Mouse (Mus musculus): ENCODE measurements around the gene Gimap4. TPM values are rescaled to one million over a fixed set of nuclear protein-coding genes. Genes with fewer than 3 reads are reported as not detected.
A peak's percentile ranks its signal among the peaks of the same experiment; 100 is the strongest.

The Gimap4 gene
- polyA plus RNA-seq, 1 experiment from 2014 or later, result 86.0 TPM

GRCm38 (mm10) chr6:48720326-48720725, 36.0 kb downstream of the Gimap4 start:
- H3K4me1 ChIP-seq (ENCODE audit: insufficient read depth, low read length), result no peaks in the 10 kb centered on the region

DNA sequence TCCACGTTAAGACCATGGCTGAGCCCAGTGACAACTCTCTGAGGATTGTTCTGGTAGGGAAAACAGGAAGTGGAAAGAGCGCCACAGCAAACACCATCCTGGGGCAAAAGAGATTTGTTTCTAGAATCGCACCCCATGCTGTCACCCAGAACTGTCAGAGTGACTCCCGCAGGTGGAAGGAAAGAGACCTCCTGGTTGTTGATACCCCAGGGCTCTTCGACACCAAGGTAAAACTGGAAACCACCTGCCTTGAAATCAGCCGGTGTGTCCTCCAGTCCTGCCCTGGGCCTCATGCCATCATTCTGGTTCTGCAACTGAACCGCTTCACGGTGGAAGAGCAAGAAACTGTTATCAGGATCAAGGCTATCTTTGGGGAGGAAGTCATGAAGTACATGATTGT, 39.1 kb downstream of the Gimap4 start:
- no peak overlapping the region for H3K9ac ChIP-seq (replicated peaks; ENCODE audit: low read length)
- H3K9me3 ChIP-seq (ENCODE audit: low read length), result 0 out of 2 replicates have a peak, but pooled peaks cover 3% of the 10 kb centered on the region
- no peak overlapping the region for H3K4me3 ChIP-seq (ENCODE audit: low read length)
- H3K4me1 ChIP-seq (ENCODE audit: insufficient read depth, low read length), result no peaks in the 10 kb centered on the region; the same call in 1 of the 2 replicates
- no peak overlapping the region for H3K27ac ChIP-seq (ENCODE audit: low read length)
- no peak overlapping the region for H3K4me2 ChIP-seq (replicated peaks; ENCODE audit: low read depth, low read length)
- no peaks in the 10 kb centered on the region for H3K36me3 ChIP-seq (ENCODE audit: insufficient read depth, low read length)
- ATAC-seq (ENCODE audit: low FRiP score, low TSS enrichment), result no peak
- 81% methylated on average over 8 of the region's 8 CpGs for WGBS
- H3K27me3 ChIP-seq (ENCODE audit: insufficient read depth, low read length), result no peaks in the 10 kb centered on the region

More at GRCm38 (mm10) chr6:48720326-48720725, 36.0 kb downstream of the Gimap4 start:
- Histone ChIP-seq H3K4me3 (ENCODE audit: low read length) (no peak overlapping the region), H3K9ac (replicated peaks; ENCODE audit: low read length) (no peak overlapping the region), H3K4me2 (replicated peaks; ENCODE audit: low read depth, low read length) (no peak overlapping the region), H3K27ac (ENCODE audit: low read length) (no peak overlapping the region), H3K27me3 (ENCODE audit: insufficient read depth, low read length) (no peaks in the 10 kb centered on the region), H3K36me3 (ENCODE audit: insufficient read depth, low read length) (no peaks in the 10 kb centered on the region), H3K9me3 (ENCODE audit: low read length) (0 out of 2 replicates have a peak, but pooled peaks cover 3% of the 10 kb centered on the region)
- WGBS, result 78% methylated on average over 4 of the region's 4 CpGs
- no peak for ATAC-seq (ENCODE audit: low FRiP score, low TSS enrichment)

- H3K9me3 ChIP-seq (ENCODE audit: low read length), result 0 out of 2 replicates have a peak, but pooled peaks cover 3% of the 10 kb centered on the region
- no peaks in the 10 kb centered on the region; the same call in 1 of the 2 replicates for H3K4me1 ChIP-seq (ENCODE audit: insufficient read depth, low read length)
- H3K27me3 ChIP-seq (ENCODE audit: insufficient read depth, low read length), result no peaks in the 10 kb centered on the region
- H3K27ac ChIP-seq (ENCODE audit: low read length), result peak overlapping the region; percentile 31; the same call in 1 of the 2 replicates
- H3K9ac ChIP-seq (replicated peaks; ENCODE audit: low read length), result no peak overlapping the region
- H3K36me3 ChIP-seq (ENCODE audit: insufficient read depth, low read length), result no peaks in the 10 kb centered on the region
- peak; percentile 82 for ATAC-seq (ENCODE audit: low FRiP score, low TSS enrichment)
- H3K4me2 ChIP-seq (replicated peaks; ENCODE audit: low read depth, low read length), result no peak overlapping the region
- H3K4me3 ChIP-seq (ENCODE audit: low read length), result no peak overlapping the region
- 29% methylated on average over 1 of the region's 1 CpGs for WGBS
These were observed 41.1 kb downstream of the Gimap4 start for GRCm38 (mm10) chr6:48725476-48725875.

GRCm38 (mm10) chr6:48727761-48728160, 43.4 kb downstream of the Gimap4 start:
- Histone ChIP-seq H3K4me3 (ENCODE audit: low read length) (no peak overlapping the region), H3K27me3 (ENCODE audit: insufficient read depth, low read length) (no peaks in the 10 kb centered on the region), H3K4me2 (replicated peaks; ENCODE audit: low read depth, low read length) (no peak overlapping the region), H3K27ac (ENCODE audit: low read length) (no peak overlapping the region), H3K4me1 (ENCODE audit: insufficient read depth, low read length) (no peaks in the 10 kb centered on the region; the same call in 1 of the 2 replicates), H3K36me3 (ENCODE audit: insufficient read depth, low read length) (no peaks in the 10 kb centered on the region), H3K9me3 (ENCODE audit: low read length) (0 out of 2 replicates have a peak, but pooled peaks cover 3% of the 10 kb centered on the region), H3K9ac (replicated peaks; ENCODE audit: low read length) (no peak overlapping the region)
- 89% methylated on average over 5 of the region's 5 CpGs for WGBS
- no peak for ATAC-seq (ENCODE audit: low FRiP score, low TSS enrichment)

- H3K4me1 ChIP-seq (ENCODE audit: insufficient read depth, low read length), result no peaks in the 10 kb centered on the region
- H3K4me2 ChIP-seq (replicated peaks; ENCODE audit: low read depth, low read length), result no peak overlapping the region
- ATAC-seq (ENCODE audit: low FRiP score, low TSS enrichment), result no peak
- no peak overlapping the region for H3K9ac ChIP-seq (replicated peaks; ENCODE audit: low read length)
- 41% methylated on average over 8 of the region's 8 CpGs for WGBS
- H3K27ac ChIP-seq (ENCODE audit: low read length), result no peak overlapping the region
- no peaks in the 10 kb centered on the region for H3K27me3 ChIP-seq (ENCODE audit: insufficient read depth, low read length)
- H3K36me3 ChIP-seq (ENCODE audit: insufficient read depth, low read length), result no peaks in the 10 kb centered on the region
- no peaks in the 10 kb centered on the region for H3K9me3 ChIP-seq (ENCODE audit: low read length)
- no peak overlapping the region for H3K4me3 ChIP-seq (ENCODE audit: low read length)
These were observed 48.5 kb downstream of the Gimap4 start for GRCm38 (mm10) chr6:48732864-48733304.

DNA sequence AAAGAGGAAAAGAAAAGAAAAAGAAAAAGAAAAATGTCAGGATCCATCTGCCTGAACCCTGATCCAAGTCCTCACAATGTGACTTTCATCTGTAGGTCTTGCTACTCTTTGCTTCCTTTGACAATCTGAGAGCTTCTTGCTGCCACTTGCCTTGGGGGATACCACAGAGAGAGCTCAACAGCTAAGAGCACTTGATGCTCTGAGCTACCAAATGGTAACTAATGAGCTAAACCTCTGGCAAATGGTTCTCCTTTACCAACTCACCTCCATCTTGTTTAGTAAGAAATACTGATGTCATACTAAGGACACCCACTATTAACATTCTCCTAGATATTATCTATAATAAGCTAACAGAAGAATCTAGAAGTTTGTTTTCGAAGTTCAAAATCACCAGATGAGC, 49.3 kb downstream of the Gimap4 start:
- H3K4me2 ChIP-seq (replicated peaks; ENCODE audit: low read depth, low read length), result no peak overlapping the region
- H3K36me3 ChIP-seq (ENCODE audit: insufficient read depth, low read length), result no peaks in the 10 kb centered on the region
- no peak for ATAC-seq (ENCODE audit: low FRiP score, low TSS enrichment)
- no peaks in the 10 kb centered on the region for H3K9me3 ChIP-seq (ENCODE audit: low read length)
- no peak overlapping the region for H3K4me3 ChIP-seq (ENCODE audit: low read length)
- no peaks in the 10 kb centered on the region for H3K4me1 ChIP-seq (ENCODE audit: insufficient read depth, low read length)
- H3K27ac ChIP-seq (ENCODE audit: low read length), result no peak overlapping the region
- no peak overlapping the region for H3K9ac ChIP-seq (replicated peaks; ENCODE audit: low read length)
- 83% methylated on average over 1 of the region's 1 CpGs for WGBS
- no peaks in the 10 kb centered on the region for H3K27me3 ChIP-seq (ENCODE audit: insufficient read depth, low read length)

GRCm38 (mm10) chr6:48737053-48737452, 52.7 kb downstream of the Gimap4 start:
- ATAC-seq (ENCODE audit: low FRiP score, low TSS enrichment), result no peak
- H3K4me2 ChIP-seq (replicated peaks; ENCODE audit: low read depth, low read length), result no peak overlapping the region
- H3K27ac ChIP-seq (ENCODE audit: low read length), result no peak overlapping the region
- H3K9ac ChIP-seq (replicated peaks; ENCODE audit: low read length), result no peak overlapping the region
- no peak overlapping the region for H3K4me3 ChIP-seq (ENCODE audit: low read length)
- H3K4me1 ChIP-seq (ENCODE audit: insufficient read depth, low read length), result peaks cover 11% of the 10 kb centered on the region
- H3K36me3 ChIP-seq (ENCODE audit: insufficient read depth, low read length), result no peaks in the 10 kb centered on the region
- no peaks in the 10 kb centered on the region for H3K9me3 ChIP-seq (ENCODE audit: low read length)
- 73% methylated on average over 2 of the region's 2 CpGs for WGBS
- no peaks in the 10 kb centered on the region for H3K27me3 ChIP-seq (ENCODE audit: insufficient read depth, low read length)

DNA sequence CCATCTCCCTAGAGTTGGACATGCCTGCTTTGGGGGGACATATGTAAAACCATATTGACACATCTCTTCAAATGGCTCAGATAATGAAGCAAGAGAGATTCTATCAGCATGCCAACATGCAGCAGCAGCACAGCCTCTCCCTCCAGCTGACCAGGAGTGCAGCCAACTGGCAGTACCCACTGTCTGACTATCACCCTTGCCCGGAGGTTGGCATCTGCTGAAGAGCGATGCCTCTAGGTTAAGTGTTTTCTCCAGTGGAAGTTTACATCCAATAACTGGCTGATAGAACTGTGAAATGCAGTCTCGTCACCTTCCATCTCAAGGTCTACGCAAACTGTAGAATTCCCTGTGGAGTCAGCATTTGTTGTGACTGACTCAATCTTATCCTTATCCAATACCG, 53.3 kb downstream of the Gimap4 start:
- H3K27ac ChIP-seq (ENCODE audit: low read length), result no peak overlapping the region
- H3K9me3 ChIP-seq (ENCODE audit: low read length), result no peaks in the 10 kb centered on the region
- no peak for ATAC-seq (ENCODE audit: low FRiP score, low TSS enrichment)
- H3K27me3 ChIP-seq (ENCODE audit: insufficient read depth, low read length), result peaks cover 2% of the 10 kb centered on the region
- WGBS, result 93% methylated on average over 5 of the region's 5 CpGs
- peaks cover 17% of the 10 kb centered on the region for H3K4me1 ChIP-seq (ENCODE audit: insufficient read depth, low read length)
- no peak overlapping the region for H3K4me3 ChIP-seq (ENCODE audit: low read length)
- H3K4me2 ChIP-seq (replicated peaks; ENCODE audit: low read depth, low read length), result no peak overlapping the region
- H3K36me3 ChIP-seq (ENCODE audit: insufficient read depth, low read length), result no peaks in the 10 kb centered on the region
- no peak overlapping the region for H3K9ac ChIP-seq (replicated peaks; ENCODE audit: low read length)

GRCm38 (mm10) chr6:48738961-48739779, 54.8 kb downstream of the Gimap4 start, which contains the start of gene Gimap1:
TSS of gene Gimap1 (plus strand) at chr6:48739054.
- peak within 1 kb of the TSS; percentile 90 for H3K4me2 ChIP-seq (replicated peaks; ENCODE audit: low read depth, low read length)
- peak within 1 kb of the TSS; percentile 35 for H3K4me3 ChIP-seq (ENCODE audit: low read length)
- 70% methylated on average over 15 of the region's 15 CpGs for WGBS
- no peaks in the 10 kb centered on the region for H3K36me3 ChIP-seq (ENCODE audit: insufficient read depth, low read length)
- no peaks in the 10 kb centered on the region for H3K9me3 ChIP-seq (ENCODE audit: low read length)
- H3K27ac ChIP-seq (ENCODE audit: low read length), result peak within 1 kb of the TSS; percentile 84; the same call in 1 of the 2 replicates
- peak within 1 kb of the TSS; percentile 56 for H3K9ac ChIP-seq (replicated peaks; ENCODE audit: low read length)
- peaks cover 10% of the 10 kb centered on the region for H3K27me3 ChIP-seq (ENCODE audit: insufficient read depth, low read length)
- peaks cover 17% of the 10 kb centered on the region for H3K4me1 ChIP-seq (ENCODE audit: insufficient read depth, low read length)
- ATAC-seq (ENCODE audit: low FRiP score, low TSS enrichment), result no peak

- 88% methylated on average over 3 of the region's 3 CpGs for WGBS
- H3K27me3 ChIP-seq (ENCODE audit: insufficient read depth, low read length), result peaks cover 11% of the 10 kb centered on the region
- H3K9me3 ChIP-seq (ENCODE audit: low read length), result no peaks in the 10 kb centered on the region
- peak overlapping the region; percentile 90 for H3K4me2 ChIP-seq (replicated peaks; ENCODE audit: low read depth, low read length)
- no peaks in the 10 kb centered on the region for H3K36me3 ChIP-seq (ENCODE audit: insufficient read depth, low read length)
- ATAC-seq (ENCODE audit: low FRiP score, low TSS enrichment), result no peak
- peak overlapping the region; percentile 35 for H3K4me3 ChIP-seq (ENCODE audit: low read length)
- H3K27ac ChIP-seq (ENCODE audit: low read length), result peak overlapping the region; percentile 84; the same call in 1 of the 2 replicates
- H3K9ac ChIP-seq (replicated peaks; ENCODE audit: low read length), result peak overlapping the region; percentile 29; the same call in 1 of the 2 replicates
- H3K4me1 ChIP-seq (ENCODE audit: insufficient read depth, low read length), result peaks cover 17% of the 10 kb centered on the region
These were observed 55.4 kb downstream of the Gimap4 start for GRCm38 (mm10) chr6:48739780-48740055.
